Mouse (Mus musculus): ENCODE results near the gene Esrrb. TPM values are rescaled to one million over a fixed set of nuclear protein-coding genes. Genes with fewer than 3 reads are reported as not detected.

The Esrrb gene
- total RNA-seq, 2 experiments from 2014 or later: 1.2 to 1.4 TPM

GRCm38 (mm10) chr12:86431671-86432070 lies 70.8 kb downstream of the Esrrb start:
- no peak; the same call in 1 of the 2 replicates for TF ChIP-seq CTCF (conservative IDR thresholded peaks at IDR 0.05)
- no peak overlapping the region for H3K27ac ChIP-seq
- DNase-seq (ENCODE audit: low spot score in 2 of 2): no peak
- no peak overlapping the region for H3K4me3 ChIP-seq

- TF ChIP-seq CTCF (conservative IDR thresholded peaks at IDR 0.05): peak; percentile 87
- Histone ChIP-seq H3K27ac (no peak overlapping the region), H3K4me3 (peak overlapping the region; percentile 12; the same call in 1 of the 2 replicates)
- DNase-seq (ENCODE audit: low spot score in 2 of 2): peak; percentile 68 to 79
Measured at GRCm38 (mm10) chr12:86433371-86433821, 72.5 kb downstream of the Esrrb start.

- no peak overlapping the region for H3K4me3 ChIP-seq
- H3K27ac ChIP-seq: no peak overlapping the region
- no peak for TF ChIP-seq CTCF (conservative IDR thresholded peaks at IDR 0.05)
- no peak for DNase-seq (ENCODE audit: low spot score in 2 of 2)
Measured at GRCm38 (mm10) chr12:86435651-86436050, 74.7 kb downstream of the Esrrb start.

GRCm38 (mm10) chr12:86450848-86451247 lies 89.9 kb downstream of the Esrrb start:
- no peak for TF ChIP-seq CTCF (conservative IDR thresholded peaks at IDR 0.05)
- Histone ChIP-seq H3K27ac (no peak overlapping the region), H3K4me3 (no peak overlapping the region)
- no peak for DNase-seq (ENCODE audit: low spot score in 2 of 2)

GRCm38 (mm10) chr12:86455009-86455408 lies 94.1 kb downstream of the Esrrb start:
- TF ChIP-seq CTCF (conservative IDR thresholded peaks at IDR 0.05): no peak
- H3K27ac ChIP-seq: no peak overlapping the region

GRCm38 (mm10) chr12:86462742-86463470 lies 102.0 kb downstream of the Esrrb start:
- H3K4me3 ChIP-seq: no peak overlapping the region
- H3K27ac ChIP-seq: no peak overlapping the region
- no peak for DNase-seq (ENCODE audit: low spot score in 2 of 2)
- TF ChIP-seq CTCF (conservative IDR thresholded peaks at IDR 0.05): no peak

More at GRCm38 (mm10) chr12:86455009-86455408, 94.1 kb downstream of the Esrrb start:
- H3K4me3 ChIP-seq: no peak overlapping the region
- DNase-seq (ENCODE audit: low spot score in 2 of 2): no peak

GRCm38 (mm10) chr12:86464385-86464784 lies 103.5 kb downstream of the Esrrb start:
- Histone ChIP-seq H3K27ac (no peak overlapping the region), H3K4me3 (no peak overlapping the region)
- no peak for DNase-seq (ENCODE audit: low spot score in 2 of 2)
- TF ChIP-seq CTCF (conservative IDR thresholded peaks at IDR 0.05): no peak

- DNase-seq (ENCODE audit: low spot score in 2 of 2): no peak
- no peak overlapping the region for H3K27ac ChIP-seq
- no peak overlapping the region for H3K4me3 ChIP-seq
- TF ChIP-seq CTCF (conservative IDR thresholded peaks at IDR 0.05): no peak
Measured at GRCm38 (mm10) chr12:86466180-86466579, 105.3 kb downstream of the Esrrb start.

GRCm38 (mm10) chr12:86469919-86470318 lies 109.0 kb downstream of the Esrrb start:
- DNase-seq (ENCODE audit: low spot score in 2 of 2): no peak
- no peak overlapping the region for H3K27ac ChIP-seq
- TF ChIP-seq CTCF (conservative IDR thresholded peaks at IDR 0.05): no peak
- no peak overlapping the region for H3K4me3 ChIP-seq

GRCm38 (mm10) chr12:86470912-86471311 lies 110.0 kb downstream of the Esrrb start:
- TF ChIP-seq CTCF (conservative IDR thresholded peaks at IDR 0.05): no peak

GRCm38 (mm10) chr12:86473630-86474029 lies 112.7 kb downstream of the Esrrb start:
- DNase-seq (ENCODE audit: low spot score in 2 of 2): no peak
- TF ChIP-seq CTCF (conservative IDR thresholded peaks at IDR 0.05): no peak
- no peak overlapping the region for H3K4me3 ChIP-seq
- no peak overlapping the region for H3K27ac ChIP-seq

More at GRCm38 (mm10) chr12:86470912-86471311, 110.0 kb downstream of the Esrrb start:
- Histone ChIP-seq H3K27ac (no peak overlapping the region), H3K4me3 (no peak overlapping the region)
- no peak for DNase-seq (ENCODE audit: low spot score in 2 of 2)

GRCm38 (mm10) chr12:86475994-86476393 lies 115.1 kb downstream of the Esrrb start:
- no peak for TF ChIP-seq CTCF (conservative IDR thresholded peaks at IDR 0.05)
- no peak for DNase-seq (ENCODE audit: low spot score in 2 of 2)
- Histone ChIP-seq H3K27ac (no peak overlapping the region), H3K4me3 (no peak overlapping the region)

- H3K27ac ChIP-seq: no peak overlapping the region
- TF ChIP-seq CTCF (conservative IDR thresholded peaks at IDR 0.05): no peak
- H3K4me3 ChIP-seq: no peak overlapping the region
- DNase-seq (ENCODE audit: low spot score in 2 of 2): no peak
Measured at GRCm38 (mm10) chr12:86478908-86479307, 118.0 kb downstream of the Esrrb start.

- Histone ChIP-seq H3K27ac (no peak overlapping the region), H3K4me3 (no peak overlapping the region)
- DNase-seq (ENCODE audit: low spot score in 2 of 2): no peak
- TF ChIP-seq CTCF (conservative IDR thresholded peaks at IDR 0.05): no peak
Measured at GRCm38 (mm10) chr12:86482029-86482428, 121.1 kb downstream of the Esrrb start.

Measured in layer of hippocampus, adult 2 months (tissue).